Mouse (Mus musculus) c-Kit-positive CD71-positive TER-119-positive erythroid progenitor cells, embryonic 14.5 days (primary cell): ENCODE measurements around the gene Fabp2.
"Not testable (repeated sequence)": the region's sequence is repeated elsewhere in the genome, so short reads cannot be mapped to it uniquely, and the experiment has no call there.

Experiments
- DNase-seq: peaks from one replicate; pipeline ENCODE4 v3.0.0-alpha.2; 2013; ENCODE audit warnings: low spot score

Gene Fabp2

GRCm38 (mm10) chr3:122920572-122921435 lies 25.9 kb downstream of the Fabp2 start:
- no peak for DNase-seq

GRCm38 (mm10) chr3:122921676-122922527 lies 27.0 kb downstream of the Fabp2 start:
- DNase-seq = no peak

GRCm38 (mm10) chr3:122923147-122923546 lies 28.3 kb downstream of the Fabp2 start:
- peak; percentile 55 for DNase-seq

- DNase-seq = peak; percentile 89
Observed at GRCm38 (mm10) chr3:122924009-122924914, 29.4 kb downstream of the Fabp2 start, which contains the start of gene 1810037I17Rik. Gene 1810037I17Rik (plus strand): TSS chr3:122924203.

GRCm38 (mm10) chr3:122929723-122930122 lies 34.9 kb downstream of the Fabp2 start:
- DNase-seq = no peak

GRCm38 (mm10) chr3:122932466-122932865 lies 37.6 kb downstream of the Fabp2 start:
- no peak for DNase-seq

GRCm38 (mm10) chr3:122937176-122937575 lies 42.3 kb downstream of the Fabp2 start:
- not testable (repeated sequence) for DNase-seq

GRCm38 (mm10) chr3:122939215-122939614 lies 44.3 kb downstream of the Fabp2 start:
- DNase-seq = peak; percentile 25

- no peak for DNase-seq
Observed at GRCm38 (mm10) chr3:122943387-122943890, 48.6 kb downstream of the Fabp2 start.
